Mouse (Mus musculus) small intestine, adult 2 months (tissue): Measurements from ENCODE around the gene Rngtt.

Experiments
- CTCF ChIP-seq: fragments of 200-500 bp; IDR thresholded peaks from 2 replicates; pipeline ENCODE4 v1.5.1; 2012; ENCODE audit warnings: low read depth, mild to moderate bottlenecking, control low read depth, inconsistent platforms, low read length, moderate library complexity, mixed read lengths; ENCODE audit not compliant: insufficient replicate concordance, insufficient read length; ENCODE audit errors: extremely low read depth
- POLR2A ChIP-seq: fragments of 200-500 bp; IDR thresholded peaks from 2 replicates; pipeline ENCODE4 v1.6.1; 2012; ENCODE audit warnings: low read depth, mild to moderate bottlenecking, control low read depth, inconsistent platforms, low read length, moderate library complexity

DNA sequence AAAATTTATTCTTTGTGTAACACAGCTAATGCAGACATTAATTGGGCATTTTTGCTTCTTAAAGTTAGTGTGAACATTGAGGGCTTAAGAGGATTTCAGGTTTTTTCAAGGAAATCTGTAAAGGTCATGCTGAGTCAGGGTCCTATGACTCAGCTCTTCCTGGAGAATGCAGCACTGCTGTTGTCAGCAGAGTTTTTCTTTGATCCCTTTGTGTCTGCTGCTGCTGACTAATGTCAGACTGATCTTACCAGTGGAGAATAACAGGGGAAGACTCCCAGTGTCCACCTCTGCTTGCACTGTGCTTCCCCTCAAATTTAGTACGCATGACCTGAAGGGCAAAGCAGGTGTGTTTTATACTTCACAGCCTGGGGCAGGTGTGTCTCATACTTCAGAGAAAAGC is 27.9 kb downstream of the Rngtt start:
- TF ChIP-seq POLR2A (no peak), CTCF (no peak)
